Mouse (Mus musculus): ENCODE measurements around the gene Psmg3.

GRCm38 (mm10) chr5:139827593-139827992 is 908 bp upstream of the Psmg3 start:
- TF ChIP-seq POLR2A (IDR thresholded peaks at IDR 0.05; ENCODE audit: low read depth, low read length) (no peak), CTCF (IDR thresholded peaks at IDR 0.05; ENCODE audit: extremely low read depth, insufficient read depth, insufficient read length, insufficient replicate concordance) (no peak)

Data from spleen, adult 2 months (tissue).